Mouse (Mus musculus) bone marrow, adult 2 months (tissue): ENCODE data around the gene L3hypdh.

ENCODE experiments used
- CTCF ChIP-seq: fragments of 200-500 bp; IDR thresholded peaks from 2 replicates; pipeline ENCODE4 v1.5.1; 2011; ENCODE audit warnings: low read length, control low read depth; ENCODE audit not compliant: control insufficient read depth, insufficient read depth
- POLR2A ChIP-seq: fragments of 200-500 bp; IDR thresholded peaks from 2 replicates; pipeline ENCODE4 v1.6.1; 2011; ENCODE audit warnings: low read depth, mild to moderate bottlenecking, control low read depth, low read length, borderline replicate concordance; ENCODE audit not compliant: control insufficient read depth

- no peak for TF ChIP-seq CTCF
- no peak for TF ChIP-seq POLR2A
Observed at GRCm38 (mm10) chr12:72031794-72032193, 53.4 kb downstream of the L3hypdh start.
